Mouse (Mus musculus) brain, embryonic 14.5 days (tissue): ENCODE measurements around the gene Cbfa2t2.

Experiments
- CTCF ChIP-seq: fragments of 200-500 bp; IDR thresholded peaks from 2 replicates; pipeline ENCODE4 v1.5.1; 2012; ENCODE audit warnings: inconsistent platforms, mild to moderate bottlenecking, moderate library complexity, borderline replicate concordance; ENCODE audit not compliant: insufficient read depth, insufficient read length; ENCODE audit errors: extremely low read depth
- POLR2A ChIP-seq: fragments of 200-500 bp; IDR thresholded peaks from 2 replicates; pipeline ENCODE4 v1.6.1; 2012; ENCODE audit warnings: mild to moderate bottlenecking, inconsistent platforms, borderline replicate concordance; ENCODE audit not compliant: poor library complexity, insufficient read depth, insufficient read length, severe bottlenecking; ENCODE audit errors: extremely low read depth

DNA sequence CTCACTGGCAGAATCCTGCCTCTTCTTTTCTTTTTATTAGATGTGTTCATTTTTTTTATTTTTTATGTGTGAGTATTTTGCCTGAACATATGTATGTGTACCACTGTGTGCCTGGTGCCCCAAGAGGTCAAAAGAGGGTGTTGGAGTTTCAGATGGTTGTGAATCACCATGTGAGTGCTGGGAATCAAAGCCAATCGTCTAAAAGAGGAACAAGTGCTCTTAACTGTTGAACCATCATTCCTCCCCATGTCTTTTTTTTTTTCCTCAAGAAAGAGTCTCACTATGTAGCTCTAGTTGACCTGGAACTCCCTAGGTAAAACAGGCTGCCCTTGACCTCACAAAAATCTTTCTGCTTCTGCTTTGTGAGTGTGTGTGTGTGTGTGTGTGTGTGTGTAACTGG is 34.3 kb upstream of the Cbfa2t2 start:
- TF ChIP-seq POLR2A = no peak
- no peak for TF ChIP-seq CTCF
